In the genomic region with DNA sequence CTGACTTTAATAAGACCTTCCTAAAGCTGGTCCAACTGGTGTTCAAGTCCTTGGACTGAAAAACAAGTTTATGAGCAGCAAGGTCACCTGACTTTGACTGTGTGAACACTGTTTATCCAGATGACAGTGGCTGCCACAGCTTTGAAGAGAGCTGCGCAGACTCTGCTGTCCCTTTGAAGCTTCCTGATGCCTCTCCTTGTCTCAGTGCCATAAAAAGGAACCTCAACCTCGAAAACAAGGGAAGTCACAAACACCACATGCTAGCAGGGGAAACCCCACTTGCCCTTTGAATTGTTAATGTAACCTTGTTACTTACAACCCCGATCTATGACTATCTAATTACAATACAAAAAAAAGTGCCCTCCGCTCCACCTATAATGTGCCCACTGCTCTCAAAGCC, we compare ENCODE assay signal across 8 mouse cellular contexts. TPM values are rescaled to one million over a fixed set of nuclear protein-coding genes. Genes with fewer than 3 reads are reported as not detected.
DNase-seq lines count a peak whose midpoint lies in the region; ATAC-seq and TF ChIP-seq lines count a peak whose summit lies in the region.

No protein-coding gene starts in this region.

- H3K36me3 ChIP-seq in G1E (replicated peaks), result peaks cover 49% of the 10 kb centered on the region
- peaks cover 46% of the 10 kb centered on the region for H3K36me3 ChIP-seq in hindbrain, embryonic 12.5 days
- peaks cover 55% of the 10 kb centered on the region for H3K36me3 ChIP-seq in midbrain, embryonic 10.5 days

- peak overlapping the region; percentile 85 for H3K4me3 ChIP-seq in gastrocnemius, adult 2 months
- H3K4me3 ChIP-seq in G1E (ENCODE audit: low read depth, low read length), result peak overlapping the region; percentile 79
- H3K4me3 ChIP-seq in hindbrain, embryonic 12.5 days, result peak overlapping the region; percentile 90
- H3K4me3 ChIP-seq in midbrain, embryonic 10.5 days, result peak overlapping the region; percentile 97

- peak overlapping the region; percentile 96 for H3K4me2 ChIP-seq in hindbrain, embryonic 12.5 days (replicated peaks)

- no peak for ATAC-seq in G1E (ENCODE audit: extremely low read depth, insufficient number of reproducible peaks, low FRiP score, poor library complexity, severe bottlenecking)
- ATAC-seq in hindbrain, embryonic 12.5 days (ENCODE audit: low FRiP score), result no peak

- TF ChIP-seq CTCF in gastrocnemius, adult 2 months (IDR thresholded peaks at IDR 0.05), result no peak
- TF ChIP-seq CTCF in G1E (IDR thresholded peaks at IDR 0.05; ENCODE audit: low read depth, low read length), result no peak

- intact Hi-C loops in gastrocnemius, adult 2 months (cut with DNase I), result no loop called here
- intact Hi-C loops in gastrocnemius, postnatal 14 days (cut with DNase I; ENCODE audit: low total_unique reads), result no loop called here

- no peak for DNase-seq in gastrocnemius, adult 2 months
- no peak for DNase-seq in gastrocnemius, postnatal 14 days
- no peak for DNase-seq in G1E (ENCODE audit: low spot score)
- DNase-seq in midbrain, embryonic 10.5 days (ENCODE audit: low spot score), result no peak
- DNase-seq in frontal cortex, postnatal 14 days (ENCODE audit: low spot score in 2 of 2), result no peak
- no peak for DNase-seq in embryo, embryonic 11 days
- no peak for DNase-seq in ovary, postnatal 10 days (ENCODE audit: low spot score)

- 86% methylated on average over 4 of the region's 4 CpGs for WGBS in hindbrain, embryonic 12.5 days
- 91% methylated on average over 4 of the region's 4 CpGs for WGBS in midbrain, embryonic 10.5 days

- peaks cover 64% of the 10 kb centered on the region for H3K4me1 ChIP-seq in G1E (ENCODE audit: insufficient read depth, low read depth, low read length)
- peaks cover 12% of the 10 kb centered on the region for H3K4me1 ChIP-seq in hindbrain, embryonic 12.5 days
- peaks cover 20% of the 10 kb centered on the region for H3K4me1 ChIP-seq in midbrain, embryonic 10.5 days

- H3K9me3 ChIP-seq in G1E (replicated peaks), result no peaks in the 10 kb centered on the region
- H3K9me3 ChIP-seq in hindbrain, embryonic 12.5 days (replicated peaks), result no peaks in the 10 kb centered on the region
- no peaks in the 10 kb centered on the region for H3K9me3 ChIP-seq in midbrain, embryonic 10.5 days (replicated peaks)

- H3K27me3 ChIP-seq in G1E (ENCODE audit: insufficient read depth, low read length), result no peaks in the 10 kb centered on the region
- no peaks in the 10 kb centered on the region for H3K27me3 ChIP-seq in hindbrain, embryonic 12.5 days
- no peaks in the 10 kb centered on the region for H3K27me3 ChIP-seq in midbrain, embryonic 10.5 days (ENCODE audit: low read depth, poor library complexity, severe bottlenecking)

- peak overlapping the region; percentile 96 for H3K27ac ChIP-seq in gastrocnemius, adult 2 months
- no peak overlapping the region for H3K27ac ChIP-seq in hindbrain, embryonic 12.5 days
- H3K27ac ChIP-seq in midbrain, embryonic 10.5 days (replicated peaks), result no peak overlapping the region

- H3K9ac ChIP-seq in hindbrain, embryonic 12.5 days, result no peak overlapping the region

RNA-seq across cellular contexts. Expression of a gene that starts 1.6 kb away (rescaled TPM):
- 10 to 100 TPM; 23.0 to 24.3 TPM for total RNA-seq in gastrocnemius, adult 2 months (2021)
- total RNA-seq in gastrocnemius, postnatal 14 days (2021), result 10 to 100 TPM; 20.1 to 20.2 TPM
- total RNA-seq in G1E (2014; fragmentation: Nextera tagmentation), result 35.6 and 114 TPM in 2 replicates
- 12.5 and 14.3 TPM in 2 replicates for total RNA-seq in G1E (2017)
- polyA plus RNA-seq in G1E (2012), result 22.1 and 29.3 TPM in 2 replicates
- 12.8 and 14.6 TPM in 2 replicates for polyA plus RNA-seq in hindbrain, embryonic 12.5 days (2016; fragmentation: Nextera tagmentation; extraction: Ambion mirVana)
- polyA plus RNA-seq in midbrain, embryonic 10.5 days (2016; fragmentation: Nextera tagmentation; extraction: Ambion mirVana), result 9.6 and 11.4 TPM in 2 replicates

RNA-seq across cellular contexts. Expression of a gene that starts 2.0 kb away (rescaled TPM):
- total RNA-seq in gastrocnemius, adult 2 months (2021), result not detected
- not detected for total RNA-seq in gastrocnemius, postnatal 14 days (2021)
- total RNA-seq in G1E (2014; fragmentation: Nextera tagmentation) (not detected in 2 replicates), G1E (2017) (0.06 and 0.16 TPM in 2 replicates)
- polyA plus RNA-seq in G1E (2012), result not detected in 2 replicates
- polyA plus RNA-seq in hindbrain, embryonic 12.5 days (2016; fragmentation: Nextera tagmentation; extraction: Ambion mirVana), result 0.84 and 1.5 TPM in 2 replicates
- polyA plus RNA-seq in midbrain, embryonic 10.5 days (2016; fragmentation: Nextera tagmentation; extraction: Ambion mirVana), result 0.22 and 0.23 TPM in 2 replicates

RNA-seq across cellular contexts. Expression of a gene that starts 27.6 kb away (rescaled TPM):
- total RNA-seq in gastrocnemius, adult 2 months (2021), result 1 to 10 TPM; 1.0 to 1.8 TPM
- 1 to 10 TPM; 1.9 to 3.9 TPM for total RNA-seq in gastrocnemius, postnatal 14 days (2021)
- total RNA-seq in G1E (2014; fragmentation: Nextera tagmentation) (25.2 and 31.4 TPM in 2 replicates), G1E (2017) (14.4 and 14.6 TPM in 2 replicates)
- polyA plus RNA-seq in G1E (2012), result 12.7 and 12.9 TPM in 2 replicates
- 63.8 and 64.5 TPM in 2 replicates for polyA plus RNA-seq in hindbrain, embryonic 12.5 days (2016; fragmentation: Nextera tagmentation; extraction: Ambion mirVana)
- 55.7 and 62.6 TPM in 2 replicates for polyA plus RNA-seq in midbrain, embryonic 10.5 days (2016; fragmentation: Nextera tagmentation; extraction: Ambion mirVana)

RNA-seq across cellular contexts. Expression of a gene that starts 29.4 kb away (rescaled TPM):
- 10 to 100 TPM; 21.9 to 25.0 TPM for total RNA-seq in gastrocnemius, adult 2 months (2021)
- total RNA-seq in gastrocnemius, postnatal 14 days (2021), result 10 to 100 TPM; 19.6 to 22.7 TPM
- total RNA-seq in G1E (2014; fragmentation: Nextera tagmentation), result 18.1 and 22.5 TPM in 2 replicates
- 35.8 and 42.5 TPM in 2 replicates for total RNA-seq in G1E (2017)
- 31.7 and 34.2 TPM in 2 replicates for polyA plus RNA-seq in G1E (2012)
- 74.3 and 77.8 TPM in 2 replicates for polyA plus RNA-seq in hindbrain, embryonic 12.5 days (2016; fragmentation: Nextera tagmentation; extraction: Ambion mirVana)
- polyA plus RNA-seq in midbrain, embryonic 10.5 days (2016; fragmentation: Nextera tagmentation; extraction: Ambion mirVana), result 82.2 and 88.1 TPM in 2 replicates

RNA-seq across cellular contexts. Expression of a gene that starts 34.9 kb away (rescaled TPM):
- total RNA-seq in gastrocnemius, adult 2 months (2021), result 10 to 100 TPM; 39.2 to 43.4 TPM
- total RNA-seq in gastrocnemius, postnatal 14 days (2021), result 10 to 100 TPM; 63.8 to 66.0 TPM
- total RNA-seq in G1E (2014; fragmentation: Nextera tagmentation), result 378 and 465 TPM in 2 replicates
- total RNA-seq in G1E (2017), result 87.1 and 116 TPM in 2 replicates
- polyA plus RNA-seq in G1E (2012), result 284 and 322 TPM in 2 replicates
- 241 and 248 TPM in 2 replicates for polyA plus RNA-seq in hindbrain, embryonic 12.5 days (2016; fragmentation: Nextera tagmentation; extraction: Ambion mirVana)
- 375 and 418 TPM in 2 replicates for polyA plus RNA-seq in midbrain, embryonic 10.5 days (2016; fragmentation: Nextera tagmentation; extraction: Ambion mirVana)
